Mouse (Mus musculus): ENCODE measurements around the gene Kcnd1. TPM values are rescaled to one million over a fixed set of nuclear protein-coding genes. Genes with fewer than 3 reads are reported as not detected.
"Not testable (repeated sequence)": the region's sequence is repeated elsewhere in the genome, so short reads cannot be mapped to it uniquely, and the experiment has no call there.

Gene Kcnd1
- polyA plus RNA-seq, 1 experiment, result 6.2 TPM

- DNase-seq (ENCODE audit: low read depth), result peak; percentile 3
- no peak for TF ChIP-seq CTCF (IDR thresholded peaks at IDR 0.05; ENCODE audit: borderline replicate concordance, extremely low read depth, insufficient read depth, insufficient read length)
- TF ChIP-seq POLR2A (IDR thresholded peaks at IDR 0.05; ENCODE audit: borderline replicate concordance, extremely low read depth, insufficient read depth, insufficient read length, poor library complexity, severe bottlenecking), result no peak
Observed at GRCm38 (mm10) chrX:7795016-7795415, 27.1 kb upstream of the Kcnd1 start.

GRCm38 (mm10) chrX:7797327-7797726 lies 24.8 kb upstream of the Kcnd1 start:
- TF ChIP-seq CTCF (IDR thresholded peaks at IDR 0.05; ENCODE audit: borderline replicate concordance, extremely low read depth, insufficient read depth, insufficient read length), result no peak
- no peak for TF ChIP-seq POLR2A (IDR thresholded peaks at IDR 0.05; ENCODE audit: borderline replicate concordance, extremely low read depth, insufficient read depth, insufficient read length, poor library complexity, severe bottlenecking)
- DNase-seq (ENCODE audit: low read depth), result no peak

- DNase-seq (ENCODE audit: low read depth), result not testable (repeated sequence)
Observed at GRCm38 (mm10) chrX:7802157-7802556, 19.9 kb upstream of the Kcnd1 start.

GRCm38 (mm10) chrX:7815016-7815415 lies 7.1 kb upstream of the Kcnd1 start:
- peak; percentile 13 for DNase-seq (ENCODE audit: low read depth)
- peak; percentile 18; the same call in 1 of the 2 replicates for TF ChIP-seq CTCF (IDR thresholded peaks at IDR 0.05; ENCODE audit: borderline replicate concordance, extremely low read depth, insufficient read depth, insufficient read length)

- DNase-seq (ENCODE audit: low read depth), result no peak
- TF ChIP-seq CTCF (IDR thresholded peaks at IDR 0.05; ENCODE audit: borderline replicate concordance, extremely low read depth, insufficient read depth, insufficient read length) (no peak), POLR2A (IDR thresholded peaks at IDR 0.05; ENCODE audit: borderline replicate concordance, extremely low read depth, insufficient read depth, insufficient read length, poor library complexity, severe bottlenecking) (no peak)
Observed at GRCm38 (mm10) chrX:7837146-7837545, 15.1 kb downstream of the Kcnd1 start.

DNA sequence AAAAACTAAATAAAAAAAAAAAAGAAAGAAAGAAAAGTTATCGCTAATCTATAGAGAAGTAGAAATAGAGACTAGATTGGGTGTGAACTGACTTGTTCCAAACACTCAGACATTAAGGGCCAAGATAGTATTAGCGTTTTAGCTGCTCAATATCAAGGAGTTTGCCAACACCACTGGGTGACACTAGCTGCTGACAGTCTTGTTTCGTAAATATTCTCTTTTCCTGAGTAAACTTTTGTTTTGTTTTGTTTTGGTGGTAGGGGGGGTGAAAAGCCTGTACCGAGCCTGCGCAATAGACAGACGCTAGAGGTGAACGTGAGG lies 18.7 kb downstream of the Kcnd1 start:
- TF ChIP-seq POLR2A (IDR thresholded peaks at IDR 0.05; ENCODE audit: borderline replicate concordance, extremely low read depth, insufficient read depth, insufficient read length, poor library complexity, severe bottlenecking) (no peak), CTCF (IDR thresholded peaks at IDR 0.05; ENCODE audit: borderline replicate concordance, extremely low read depth, insufficient read depth, insufficient read length) (no peak)
- no peak for DNase-seq (ENCODE audit: low read depth)

DNA sequence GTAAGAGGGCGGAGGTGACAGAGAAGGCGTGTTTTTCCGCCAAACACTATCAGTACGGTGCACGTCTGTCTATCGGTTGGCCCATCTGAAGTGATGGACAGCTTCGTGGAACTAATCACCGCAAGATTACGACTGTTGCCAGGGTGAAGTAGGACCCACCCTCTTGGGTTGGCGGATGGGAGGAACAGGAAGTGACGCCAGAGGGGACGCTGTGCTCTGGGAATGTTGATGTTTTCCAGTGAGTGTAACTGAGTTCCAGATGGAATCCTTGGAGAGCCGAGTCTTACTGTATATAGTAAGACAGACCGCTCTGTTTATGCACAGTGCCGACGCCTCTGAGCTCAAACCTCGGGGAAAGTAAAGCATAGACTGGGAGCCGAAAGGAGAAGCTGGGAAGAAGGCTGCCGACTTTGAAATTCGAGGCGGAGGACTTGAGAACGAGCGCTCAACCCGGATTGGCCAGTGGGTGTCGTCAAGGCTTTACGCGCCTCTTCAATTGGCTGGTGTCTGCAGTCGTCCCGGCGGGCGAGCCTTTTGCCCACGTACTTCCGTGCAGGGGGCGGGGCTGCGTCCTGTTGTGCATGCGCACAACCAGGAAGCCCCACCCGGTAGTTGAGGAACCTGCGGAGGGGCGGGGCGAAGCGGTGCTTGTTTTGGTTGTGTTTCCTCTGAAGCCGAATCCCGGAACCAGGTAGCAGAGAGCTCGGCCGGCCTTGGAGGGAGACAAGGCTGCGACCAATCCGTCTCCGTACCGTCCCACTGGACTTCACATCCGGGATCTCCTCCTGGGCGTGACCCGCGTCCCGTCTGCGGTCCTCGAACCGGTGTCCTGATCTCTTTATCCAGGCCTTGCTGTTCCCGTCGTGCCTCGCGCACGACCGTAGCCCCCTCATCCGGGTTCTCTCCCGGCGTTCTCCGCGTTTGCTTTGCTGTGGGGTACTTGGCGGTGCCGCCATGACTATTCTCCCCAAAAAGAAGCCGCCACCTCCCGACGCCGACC lies 19.4 kb downstream of the Kcnd1 start, which contains the start of gene Otud5:
Otud5 (plus strand) TSS at position 202 of the 1,000 bp plus-strand sequence.
- no peak for TF ChIP-seq CTCF (IDR thresholded peaks at IDR 0.05; ENCODE audit: borderline replicate concordance, extremely low read depth, insufficient read depth, insufficient read length)
- DNase-seq (ENCODE audit: low read depth), result peak; percentile 99

DNA sequence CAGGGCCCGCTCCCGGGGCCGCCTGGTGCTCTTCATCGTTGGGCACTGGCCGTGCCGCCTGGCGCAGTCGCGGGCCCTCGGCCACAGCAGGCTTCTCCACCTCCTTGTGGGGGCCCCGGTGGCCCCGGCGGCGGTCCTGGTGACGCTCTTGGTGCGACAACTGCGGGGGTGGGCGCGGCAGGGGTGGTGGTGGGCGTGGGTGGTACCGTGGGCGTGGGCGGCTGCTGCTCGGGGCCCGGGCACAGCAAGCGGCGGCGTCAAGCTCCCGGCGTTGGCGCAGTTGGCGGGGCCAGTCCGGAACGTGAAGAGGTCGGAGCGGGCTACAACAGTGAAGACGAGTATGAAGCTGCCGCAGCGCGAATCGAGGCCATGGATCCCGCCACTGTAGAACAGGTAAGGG lies 20.2 kb downstream of the Kcnd1 start:
- TF ChIP-seq POLR2A (IDR thresholded peaks at IDR 0.05; ENCODE audit: borderline replicate concordance, extremely low read depth, insufficient read depth, insufficient read length, poor library complexity, severe bottlenecking) (no peak), CTCF (IDR thresholded peaks at IDR 0.05; ENCODE audit: borderline replicate concordance, extremely low read depth, insufficient read depth, insufficient read length) (no peak)
- DNase-seq (ENCODE audit: low read depth), result peak; percentile 1

- peak; percentile 44 for DNase-seq (ENCODE audit: low read depth)
- TF ChIP-seq CTCF (IDR thresholded peaks at IDR 0.05; ENCODE audit: borderline replicate concordance, extremely low read depth, insufficient read depth, insufficient read length), result no peak
- no peak for TF ChIP-seq POLR2A (IDR thresholded peaks at IDR 0.05; ENCODE audit: borderline replicate concordance, extremely low read depth, insufficient read depth, insufficient read length, poor library complexity, severe bottlenecking)
Observed at GRCm38 (mm10) chrX:7847845-7848244, 25.8 kb downstream of the Kcnd1 start.

- TF ChIP-seq CTCF (IDR thresholded peaks at IDR 0.05; ENCODE audit: borderline replicate concordance, extremely low read depth, insufficient read depth, insufficient read length), result peak; percentile 64; the same call in 1 of the 2 replicates
- no peak for TF ChIP-seq POLR2A (IDR thresholded peaks at IDR 0.05; ENCODE audit: borderline replicate concordance, extremely low read depth, insufficient read depth, insufficient read length, poor library complexity, severe bottlenecking)
- DNase-seq (ENCODE audit: low read depth), result peak; percentile 59
Observed at GRCm38 (mm10) chrX:7854578-7854977, 32.5 kb downstream of the Kcnd1 start.

DNA sequence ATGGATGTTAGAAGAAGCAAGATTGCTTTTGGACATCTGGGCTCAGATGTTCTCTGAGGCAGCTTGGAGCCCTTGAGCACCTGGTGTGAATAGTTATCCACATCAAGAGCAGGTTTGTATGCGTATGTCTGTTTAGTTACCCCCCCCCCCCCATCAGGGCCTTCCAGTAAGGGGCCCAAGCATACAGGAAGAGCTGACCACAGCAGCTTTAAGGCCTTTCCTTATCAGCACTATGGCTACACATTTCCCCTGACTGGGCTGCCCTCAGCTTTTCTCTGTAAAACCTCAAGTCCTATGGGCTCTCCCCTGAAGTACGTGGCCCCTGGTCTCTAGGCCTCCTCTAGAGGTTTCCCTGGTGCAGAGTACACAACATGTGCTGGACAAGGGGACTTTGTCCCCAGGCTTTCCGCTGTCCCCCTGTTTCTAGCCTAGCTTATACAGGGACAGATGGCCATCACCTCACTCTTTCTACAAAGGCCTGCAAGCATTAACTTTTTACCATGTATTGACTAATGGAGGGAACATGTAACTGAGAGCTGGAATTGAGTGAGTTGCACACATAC lies 37.2 kb downstream of the Kcnd1 start:
- TF ChIP-seq POLR2A (IDR thresholded peaks at IDR 0.05; ENCODE audit: borderline replicate concordance, extremely low read depth, insufficient read depth, insufficient read length, poor library complexity, severe bottlenecking) (no peak), CTCF (IDR thresholded peaks at IDR 0.05; ENCODE audit: borderline replicate concordance, extremely low read depth, insufficient read depth, insufficient read length) (no peak)
- no peak for DNase-seq (ENCODE audit: low read depth)

DNA sequence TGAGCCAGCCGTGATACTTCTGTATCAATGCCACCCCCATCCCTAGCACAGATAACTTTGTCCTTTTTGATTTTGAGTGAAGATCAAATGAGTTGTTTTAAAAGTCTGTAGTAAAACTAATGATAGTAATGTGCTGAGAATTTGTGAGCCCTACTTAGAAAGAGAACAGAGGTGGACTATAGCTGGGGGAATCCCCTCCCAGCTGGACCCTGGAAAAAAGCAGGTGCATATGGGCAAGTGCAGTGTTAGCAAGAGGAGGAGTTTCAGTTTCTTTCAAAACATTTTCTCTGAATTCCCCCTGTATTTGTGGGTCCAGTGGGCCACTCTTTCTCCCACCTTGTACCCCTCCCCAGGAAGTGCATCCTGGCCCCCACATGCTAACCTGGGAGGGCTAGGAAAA lies 41.1 kb downstream of the Kcnd1 start:
- TF ChIP-seq CTCF (IDR thresholded peaks at IDR 0.05; ENCODE audit: borderline replicate concordance, extremely low read depth, insufficient read depth, insufficient read length) (no peak), POLR2A (IDR thresholded peaks at IDR 0.05; ENCODE audit: borderline replicate concordance, extremely low read depth, insufficient read depth, insufficient read length, poor library complexity, severe bottlenecking) (no peak)

More for the DNA sequence above, 41.1 kb downstream of the Kcnd1 start:
- DNase-seq (ENCODE audit: low read depth), result no peak

All from brain, embryonic 14.5 days (tissue).